Mouse (Mus musculus): ENCODE measurements around the gene Lcn8.
"Not testable (repeated sequence)": the region's sequence is repeated elsewhere in the genome, so short reads cannot be mapped to it uniquely, and the experiment has no call there.

The Lcn8 gene

GRCm38 (mm10) chr2:25664125-25664524 lies 11.2 kb downstream of the Lcn8 start:
- DNase-seq (ENCODE audit: low read depth, low spot score), result no peak

- DNase-seq (ENCODE audit: low read depth, low spot score), result no peak
Measured at GRCm38 (mm10) chr2:25666516-25666915, 13.6 kb downstream of the Lcn8 start.

- DNase-seq (ENCODE audit: low read depth, low spot score), result no peak
Measured at GRCm38 (mm10) chr2:25676486-25676885, 23.6 kb downstream of the Lcn8 start, which contains the start of gene Lcn6. TSS of gene Lcn6 (plus strand) at chr2:25676786.

- DNase-seq (ENCODE audit: low read depth, low spot score), result no peak
Measured at GRCm38 (mm10) chr2:25679559-25679958, 26.6 kb downstream of the Lcn8 start.

GRCm38 (mm10) chr2:25682426-25682825 lies 29.5 kb downstream of the Lcn8 start, which contains the start of gene Lcn10:
TSS of gene Lcn10 (plus strand) at chr2:25682726.
- no peak for DNase-seq (ENCODE audit: low read depth, low spot score)

- no peak for DNase-seq (ENCODE audit: low read depth, low spot score)
Measured at GRCm38 (mm10) chr2:25686941-25687340, 34.0 kb downstream of the Lcn8 start.

- DNase-seq (ENCODE audit: low read depth, low spot score), result peak; percentile 34
Measured at GRCm38 (mm10) chr2:25694605-25695004, 41.7 kb downstream of the Lcn8 start.

- no peak for DNase-seq (ENCODE audit: low read depth, low spot score)
Measured at GRCm38 (mm10) chr2:25696951-25697350, 44.0 kb downstream of the Lcn8 start.

- DNase-seq (ENCODE audit: low read depth, low spot score), result no peak
Measured at GRCm38 (mm10) chr2:25698696-25699095, 45.8 kb downstream of the Lcn8 start.

GRCm38 (mm10) chr2:25699743-25700142 lies 46.8 kb downstream of the Lcn8 start, which contains the start of gene Obp2a:
TSS of gene Obp2a (plus strand) at chr2:25700043.
- DNase-seq (ENCODE audit: low read depth, low spot score), result not testable (repeated sequence)

- DNase-seq (ENCODE audit: low read depth, low spot score), result no peak
Measured at GRCm38 (mm10) chr2:25701001-25701400, 48.1 kb downstream of the Lcn8 start.

GRCm38 (mm10) chr2:25703706-25704105 lies 50.8 kb downstream of the Lcn8 start:
- no peak for DNase-seq (ENCODE audit: low read depth, low spot score)
